Comparison of ENCODE assay signal across 8 mouse cellular contexts in the genomic region with DNA sequence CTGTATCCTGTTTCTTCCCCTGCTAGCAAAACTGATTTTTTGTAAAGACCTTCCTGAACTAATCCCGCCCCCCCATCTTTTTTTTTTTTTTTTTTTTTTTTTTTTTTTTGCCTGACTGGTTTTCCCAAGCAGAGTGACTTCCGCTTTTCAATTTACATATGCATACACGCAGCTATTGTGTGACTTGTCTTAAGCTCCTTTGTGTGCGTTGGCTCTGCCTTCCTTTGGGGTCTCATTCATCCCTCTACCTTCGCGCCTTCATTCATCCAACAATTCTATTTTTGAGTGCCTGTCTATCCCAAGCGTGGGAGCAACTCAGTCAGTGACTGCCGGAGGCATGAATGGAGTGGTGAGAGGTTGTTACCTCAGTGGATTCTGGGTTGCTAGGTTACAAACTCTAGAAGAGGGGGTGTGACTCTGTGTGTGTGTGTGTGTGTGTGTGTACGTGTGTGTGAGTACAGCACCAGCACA. TPM values are rescaled to one million over a fixed set of nuclear protein-coding genes. Genes with fewer than 3 reads are reported as not detected.
DNase-seq lines count a peak whose midpoint lies in the region.

No protein-coding gene starts in this region.

- intact Hi-C loops in left cerebral cortex, postnatal 4 days (cut with DNase I) = no loop called here
- intact Hi-C loops in left cerebral cortex, postnatal 10 days (cut with DNase I) = no loop called here

- peak; percentile 49 for DNase-seq in left cerebral cortex, adult 11 months (ENCODE audit: low spot score)
- no peak for DNase-seq in left cerebral cortex, postnatal 4 days
- DNase-seq in frontal cortex, adult 2 months (ENCODE audit: extremely low spot score in 1 of 2, low spot score in 1 of 2) = peak; percentile 69 to 85
- DNase-seq in left cerebral cortex, postnatal 10 days (ENCODE audit: extremely low spot score in 1 of 2, low spot score in 2 of 2) = peak; percentile 37 to 51
- DNase-seq in right cerebral cortex, postnatal 25 days = peak; percentile 30
- no peak for DNase-seq in testis, postnatal 10 days (ENCODE audit: low spot score)
- DNase-seq in thymus, postnatal 4 days = no peak
- no peak for DNase-seq in heart, adult 18-20 months

RNA-seq across cellular contexts. Expression of gene Ep300, which starts 49.2 kb away (rescaled TPM):
- total RNA-seq in left cerebral cortex, postnatal 4 days (2021) = 10 to 100 TPM; 72.1 to 74.3 TPM
- 33.5 and 35.3 TPM in 2 replicates for polyA plus RNA-seq in frontal cortex, adult 2 months (2012; rRNA removed)
- total RNA-seq in left cerebral cortex, postnatal 10 days (2021) = 10 to 100 TPM; 58.3 to 60.3 TPM
- total RNA-seq in heart, adult 18-20 months (2021) = 10 to 100 TPM; 40.7 to 42.1 TPM

Comparison
In these comparisons a context has a peak if more than half of its experiments do, and no peak if none do; other contexts are left out.
1. DNase-seq: peak in left cerebral cortex, adult 11 months (single experiment), frontal cortex, adult 2 months (2 of 2), left cerebral cortex, postnatal 10 days (2 of 2) and right cerebral cortex, postnatal 25 days (single experiment); none in left cerebral cortex, postnatal 4 days (single experiment), testis, postnatal 10 days (single experiment), thymus, postnatal 4 days (single experiment) and heart, adult 18-20 months (0 of 2).